Comparison of ENCODE assay signal across 11 mouse cellular contexts in the genomic region with DNA sequence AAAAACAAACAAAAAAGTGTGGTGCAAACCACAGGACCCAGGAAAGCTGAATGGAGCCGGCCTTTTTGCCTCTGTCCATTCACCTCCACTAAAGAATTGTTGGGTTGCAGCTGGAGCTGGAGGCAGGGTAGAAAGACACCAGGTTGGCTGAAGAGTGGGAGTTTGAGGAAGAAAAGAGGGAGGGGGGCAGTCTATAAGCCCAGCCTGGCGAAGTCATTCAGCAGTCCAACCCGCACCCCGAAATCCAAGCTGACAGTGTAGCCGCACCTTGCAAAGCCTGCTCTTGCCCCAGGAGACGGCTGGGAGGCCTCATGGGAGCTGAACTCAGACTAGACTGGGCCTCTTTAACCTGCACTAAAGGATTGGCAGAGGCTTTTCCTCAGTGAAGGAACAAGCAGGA. TPM values are rescaled to one million over a fixed set of nuclear protein-coding genes. Genes with fewer than 3 reads are reported as not detected.
A peak's percentile ranks its signal among the peaks of the same experiment; 100 is the strongest.
DNase-seq lines count a peak whose midpoint lies in the region; ATAC-seq and TF ChIP-seq lines count a peak whose summit lies in the region.
"Had no signal": no experiment of that assay in that cellular context is flagged by ENCODE, and none has a peak within 500 bp of the region (broad histone marks: within the 10 kb centered on the region; RNA-seq: fewer than 3 reads in every experiment).

No protein-coding gene starts in this region.

- no peak overlapping the region for H3K27ac ChIP-seq in hindbrain, embryonic 10.5 days
- H3K27ac ChIP-seq in hindbrain, embryonic 14.5 days = no peak overlapping the region
- H3K27ac ChIP-seq in lung, embryonic 15.5 days = 0 out of 2 replicates have a peak overlapping the region, but pooled peaks have one; percentile 3
- peak overlapping the region; percentile 90 for H3K27ac ChIP-seq in kidney, postnatal 0 days
- H3K27ac ChIP-seq in stomach, embryonic 15.5 days = peak overlapping the region; percentile 54
- H3K27ac ChIP-seq: liver, embryonic 15.5 days had no signal

- no peak for ATAC-seq in hindbrain, embryonic 14.5 days (ENCODE audit: low FRiP score)
- ATAC-seq in lung, embryonic 15.5 days (ENCODE audit: borderline replicate concordance, extremely low read depth, low FRiP score, low TSS enrichment) = no peak
- no peak for ATAC-seq in kidney, postnatal 0 days (replicated peaks; ENCODE audit: low FRiP score, low read depth)
- ATAC-seq in stomach, embryonic 15.5 days (ENCODE audit: insufficient read depth, low FRiP score, low read depth) = no peak

- no peak for TF ChIP-seq CTCF in kidney, postnatal 0 days (IDR thresholded peaks at IDR 0.05; ENCODE audit: low read depth)

- no peak overlapping the region for H3K9ac ChIP-seq in hindbrain, embryonic 14.5 days
- no peak overlapping the region for H3K9ac ChIP-seq in lung, embryonic 15.5 days
- no peak overlapping the region for H3K9ac ChIP-seq in kidney, postnatal 0 days (ENCODE audit: low read depth, low read length)
- no peak overlapping the region for H3K9ac ChIP-seq in stomach, embryonic 15.5 days
- H3K9ac ChIP-seq: liver, embryonic 15.5 days had no signal

- DNase-seq in hindbrain, embryonic 10.5 days (ENCODE audit: low spot score) = no peak
- no peak for DNase-seq in hindbrain, embryonic 14.5 days (ENCODE audit: low spot score)
- DNase-seq in lung, postnatal 4 days = no peak
- no peak for DNase-seq in kidney, postnatal 0 days (ENCODE audit: low spot score)
- no peak for DNase-seq in thymus, postnatal 0 days (ENCODE audit: low spot score)
- DNase-seq in thymus, postnatal 10 days (ENCODE audit: low spot score in 2 of 2) = no peak
- DNase-seq: adrenal gland, postnatal 25 days; thymus, adult 18-20 months had no signal

- H3K27me3 ChIP-seq in hindbrain, embryonic 10.5 days (ENCODE audit: insufficient read depth, poor library complexity, severe bottlenecking) = peaks cover 31% of the 10 kb centered on the region
- peaks cover 14% of the 10 kb centered on the region; the same call in 1 of the 2 replicates for H3K27me3 ChIP-seq in hindbrain, embryonic 14.5 days (ENCODE audit: control insufficient read depth, insufficient read depth, low read length)
- H3K27me3 ChIP-seq in lung, embryonic 15.5 days = no peaks in the 10 kb centered on the region
- no peaks in the 10 kb centered on the region for H3K27me3 ChIP-seq in kidney, postnatal 0 days (ENCODE audit: insufficient read depth, low read length)
- H3K27me3 ChIP-seq in stomach, embryonic 15.5 days (replicated peaks) = 0 out of 2 replicates have a peak, but pooled peaks cover 7% of the 10 kb centered on the region

- no peaks in the 10 kb centered on the region for H3K9me3 ChIP-seq in hindbrain, embryonic 10.5 days
- no peaks in the 10 kb centered on the region for H3K9me3 ChIP-seq in hindbrain, embryonic 14.5 days (ENCODE audit: control insufficient read depth, low read length)
- no peaks in the 10 kb centered on the region for H3K9me3 ChIP-seq in lung, embryonic 15.5 days
- H3K9me3 ChIP-seq in kidney, postnatal 0 days (replicated peaks; ENCODE audit: low read length) = no peaks in the 10 kb centered on the region
- H3K9me3 ChIP-seq in stomach, embryonic 15.5 days = no peaks in the 10 kb centered on the region
- H3K9me3 ChIP-seq: liver, embryonic 15.5 days had no signal

- H3K4me3 ChIP-seq in hindbrain, embryonic 10.5 days = 0 out of 2 replicates have a peak overlapping the region, but pooled peaks have one; percentile 74
- no peak overlapping the region for H3K4me3 ChIP-seq in hindbrain, embryonic 14.5 days (replicated peaks; ENCODE audit: low read length)
- no peak overlapping the region for H3K4me3 ChIP-seq in lung, embryonic 15.5 days
- no peak overlapping the region for H3K4me3 ChIP-seq in kidney, postnatal 0 days (replicated peaks; ENCODE audit: low read depth, low read length)
- no peak overlapping the region for H3K4me3 ChIP-seq in stomach, embryonic 15.5 days (replicated peaks)
- H3K4me3 ChIP-seq: liver, embryonic 15.5 days had no signal

- H3K36me3 ChIP-seq in hindbrain, embryonic 10.5 days = peaks cover 4% of the 10 kb centered on the region; the same call in 1 of the 2 replicates
- H3K36me3 ChIP-seq in hindbrain, embryonic 14.5 days (replicated peaks; ENCODE audit: control insufficient read depth, insufficient read depth) = no peaks in the 10 kb centered on the region
- no peaks in the 10 kb centered on the region for H3K36me3 ChIP-seq in lung, embryonic 15.5 days
- no peaks in the 10 kb centered on the region for H3K36me3 ChIP-seq in kidney, postnatal 0 days (ENCODE audit: insufficient read depth, low read length)
- no peaks in the 10 kb centered on the region for H3K36me3 ChIP-seq in stomach, embryonic 15.5 days
- H3K36me3 ChIP-seq: liver, embryonic 15.5 days had no signal

- no peak overlapping the region for H3K4me2 ChIP-seq in hindbrain, embryonic 14.5 days (replicated peaks)
- no peak overlapping the region for H3K4me2 ChIP-seq in lung, embryonic 15.5 days
- H3K4me2 ChIP-seq in kidney, postnatal 0 days (ENCODE audit: low read length) = no peak overlapping the region
- no peak overlapping the region for H3K4me2 ChIP-seq in stomach, embryonic 15.5 days

- 73% methylated on average over 6 of the region's 6 CpGs for WGBS in hindbrain, embryonic 10.5 days
- 76% methylated on average over 6 of the region's 6 CpGs for WGBS in hindbrain, embryonic 14.5 days
- WGBS in lung, embryonic 15.5 days = 78% methylated on average over 6 of the region's 6 CpGs
- WGBS in kidney, postnatal 0 days = 65% methylated on average over 6 of the region's 6 CpGs
- WGBS in stomach, embryonic 15.5 days = 73% methylated on average over 6 of the region's 6 CpGs

- peaks cover 52% of the 10 kb centered on the region for H3K4me1 ChIP-seq in hindbrain, embryonic 10.5 days (replicated peaks)
- H3K4me1 ChIP-seq in hindbrain, embryonic 14.5 days (replicated peaks; ENCODE audit: control insufficient read depth, insufficient read depth, low read length) = peaks cover 10% of the 10 kb centered on the region; the same call in 1 of the 2 replicates
- peaks cover 61% of the 10 kb centered on the region for H3K4me1 ChIP-seq in lung, embryonic 15.5 days
- peaks cover 32% of the 10 kb centered on the region for H3K4me1 ChIP-seq in kidney, postnatal 0 days (replicated peaks; ENCODE audit: insufficient read depth, low read length)
- H3K4me1 ChIP-seq in stomach, embryonic 15.5 days = peaks cover 24% of the 10 kb centered on the region

RNA-seq across cellular contexts. Expression of gene Phldb1, which starts 0.9 kb away (rescaled TPM):
- polyA plus RNA-seq in hindbrain, embryonic 10.5 days (2016; fragmentation: Nextera tagmentation; extraction: Ambion mirVana) = 45.4 and 49.5 TPM in 2 replicates
- 41.9 and 46.4 TPM in 2 replicates for polyA plus RNA-seq in hindbrain, embryonic 14.5 days (2014; fragmentation: Nextera tagmentation; extraction: Ambion mirVana)
- polyA plus RNA-seq in lung, embryonic 15.5 days (2015; fragmentation: Nextera tagmentation; extraction: Ambion mirVana) = 26.6 and 33.2 TPM in 2 replicates
- 24.2 and 24.4 TPM in 2 replicates for polyA plus RNA-seq in kidney, postnatal 0 days (2015; fragmentation: Nextera tagmentation; extraction: Ambion mirVana)
- 24.0 and 25.4 TPM in 2 replicates for polyA plus RNA-seq in stomach, embryonic 15.5 days (2015; fragmentation: Nextera tagmentation; extraction: Ambion mirVana)
- 3.0 and 3.3 TPM in 2 replicates for polyA plus RNA-seq in thymus, postnatal 0 days (2015; fragmentation: Nextera tagmentation; extraction: Ambion mirVana)

RNA-seq across cellular contexts. Expression of gene Arcn1, which starts 31.8 kb away (rescaled TPM):
- polyA plus RNA-seq in hindbrain, embryonic 10.5 days (2016; fragmentation: Nextera tagmentation; extraction: Ambion mirVana) = 154 and 170 TPM in 2 replicates
- polyA plus RNA-seq in hindbrain, embryonic 14.5 days (2014; fragmentation: Nextera tagmentation; extraction: Ambion mirVana) = 148 and 169 TPM in 2 replicates
- 193 and 199 TPM in 2 replicates for polyA plus RNA-seq in lung, embryonic 15.5 days (2015; fragmentation: Nextera tagmentation; extraction: Ambion mirVana)
- 135 and 149 TPM in 2 replicates for polyA plus RNA-seq in kidney, postnatal 0 days (2015; fragmentation: Nextera tagmentation; extraction: Ambion mirVana)
- polyA plus RNA-seq in stomach, embryonic 15.5 days (2015; fragmentation: Nextera tagmentation; extraction: Ambion mirVana) = 189 and 208 TPM in 2 replicates
- polyA plus RNA-seq in thymus, postnatal 0 days (2015; fragmentation: Nextera tagmentation; extraction: Ambion mirVana) = 111 and 116 TPM in 2 replicates

RNA-seq across cellular contexts. Expression of gene Ift46, which starts 31.8 kb away (rescaled TPM):
- 124 and 152 TPM in 2 replicates for polyA plus RNA-seq in hindbrain, embryonic 10.5 days (2016; fragmentation: Nextera tagmentation; extraction: Ambion mirVana)
- polyA plus RNA-seq in hindbrain, embryonic 14.5 days (2014; fragmentation: Nextera tagmentation; extraction: Ambion mirVana) = 141 and 158 TPM in 2 replicates
- 93.2 and 99.1 TPM in 2 replicates for polyA plus RNA-seq in lung, embryonic 15.5 days (2015; fragmentation: Nextera tagmentation; extraction: Ambion mirVana)
- polyA plus RNA-seq in kidney, postnatal 0 days (2015; fragmentation: Nextera tagmentation; extraction: Ambion mirVana) = 98.3 and 109 TPM in 2 replicates
- 84.3 and 84.4 TPM in 2 replicates for polyA plus RNA-seq in stomach, embryonic 15.5 days (2015; fragmentation: Nextera tagmentation; extraction: Ambion mirVana)
- 68.0 and 74.0 TPM in 2 replicates for polyA plus RNA-seq in thymus, postnatal 0 days (2015; fragmentation: Nextera tagmentation; extraction: Ambion mirVana)

Comparison
In these comparisons a context has a peak if more than half of its experiments do, and no peak if none do; other contexts are left out.
1. H3K27ac ChIP-seq: peak in lung, embryonic 15.5 days (single experiment), kidney, postnatal 0 days (single experiment) and stomach, embryonic 15.5 days (single experiment); none in hindbrain, embryonic 10.5 days (single experiment) and hindbrain, embryonic 14.5 days (single experiment).